Mouse (Mus musculus): Measurements from ENCODE around the gene Tbc1d5. TPM values are rescaled to one million over a fixed set of nuclear protein-coding genes. Genes with fewer than 3 reads are reported as not detected.

Tbc1d5 gene
- polyA plus RNA-seq, 1 experiment: 11.2 TPM

DNA sequence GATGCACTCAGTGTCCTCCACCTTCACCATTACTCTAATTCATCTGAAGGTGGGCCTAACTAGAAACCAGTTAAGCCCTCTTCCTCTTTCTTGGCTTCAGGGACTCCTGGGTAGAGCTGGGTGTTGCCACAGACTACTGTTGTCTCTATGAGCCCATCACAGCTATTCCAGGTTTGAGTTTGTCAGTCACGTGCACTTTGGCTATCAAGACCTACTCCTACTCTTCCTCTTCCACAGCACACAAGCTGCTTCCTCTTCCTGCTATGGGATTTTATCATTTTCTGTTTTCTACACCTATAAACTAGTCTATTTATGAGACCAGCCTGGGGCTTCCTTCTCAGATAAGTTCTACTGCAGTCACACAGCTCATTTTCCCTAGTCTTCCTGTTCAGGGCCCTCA lies 314.4 kb downstream of the Tbc1d5 start:
- no peak overlapping the region for H3K27ac ChIP-seq (ENCODE audit: insufficient read depth, low read depth, low read length)
- H3K36me3 ChIP-seq (ENCODE audit: control insufficient read depth, insufficient read depth, low read length): no peaks in the 10 kb centered on the region; the same call in 1 of the 2 replicates
- WGBS: 81% methylated on average over 1 of the region's 1 CpGs
- TF ChIP-seq POLR2A (IDR thresholded peaks at IDR 0.05; ENCODE audit: low read depth, low read length) (no peak), CTCF (conservative IDR thresholded peaks at IDR 0.05; ENCODE audit: insufficient read depth, insufficient read length, low read depth, low read length) (no peak)
- H3K4me3 ChIP-seq (ENCODE audit: insufficient read depth, low read depth, low read length): no peak overlapping the region
- DNase-seq: no peak
- no peaks in the 10 kb centered on the region for H3K4me1 ChIP-seq (ENCODE audit: control insufficient read depth, insufficient read depth, low read length)
- H3K27me3 ChIP-seq (replicated peaks; ENCODE audit: control insufficient read depth, insufficient read depth, low read length): no peaks in the 10 kb centered on the region

DNA sequence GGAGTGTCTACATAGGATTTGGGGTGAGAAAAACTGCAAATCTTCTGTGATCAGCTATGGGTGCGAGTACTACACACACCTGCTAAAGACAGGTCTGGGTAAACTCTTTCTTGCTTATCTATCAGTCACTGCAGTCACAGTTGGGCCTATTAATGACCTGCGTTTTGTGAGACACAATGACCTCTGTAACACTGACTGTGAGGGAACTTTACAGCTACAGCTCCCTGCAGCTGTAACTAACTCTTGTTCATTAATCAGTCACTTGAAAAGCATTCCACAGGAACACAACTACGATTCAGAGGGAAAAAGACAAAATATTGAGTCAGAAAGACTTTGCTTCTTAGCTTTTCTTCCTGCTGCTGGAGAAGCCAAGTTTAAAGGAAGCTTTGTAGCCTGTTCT lies 325.9 kb downstream of the Tbc1d5 start:
- no peak for TF ChIP-seq POLR2A (IDR thresholded peaks at IDR 0.05; ENCODE audit: low read depth, low read length)
- TF ChIP-seq CTCF (conservative IDR thresholded peaks at IDR 0.05; ENCODE audit: insufficient read depth, insufficient read length, low read depth, low read length): no peak
- WGBS: 36% methylated on average over 3 of the region's 3 CpGs
- Histone ChIP-seq H3K27me3 (replicated peaks; ENCODE audit: control insufficient read depth, insufficient read depth, low read length) (no peaks in the 10 kb centered on the region), H3K4me3 (ENCODE audit: insufficient read depth, low read depth, low read length) (no peak overlapping the region), H3K36me3 (ENCODE audit: control insufficient read depth, insufficient read depth, low read length) (no peaks in the 10 kb centered on the region), H3K4me1 (ENCODE audit: control insufficient read depth, insufficient read depth, low read length) (no peaks in the 10 kb centered on the region; the same call in 1 of the 2 replicates), H3K27ac (ENCODE audit: insufficient read depth, low read depth, low read length) (no peak overlapping the region)
- peak; percentile 22 for DNase-seq

DNA sequence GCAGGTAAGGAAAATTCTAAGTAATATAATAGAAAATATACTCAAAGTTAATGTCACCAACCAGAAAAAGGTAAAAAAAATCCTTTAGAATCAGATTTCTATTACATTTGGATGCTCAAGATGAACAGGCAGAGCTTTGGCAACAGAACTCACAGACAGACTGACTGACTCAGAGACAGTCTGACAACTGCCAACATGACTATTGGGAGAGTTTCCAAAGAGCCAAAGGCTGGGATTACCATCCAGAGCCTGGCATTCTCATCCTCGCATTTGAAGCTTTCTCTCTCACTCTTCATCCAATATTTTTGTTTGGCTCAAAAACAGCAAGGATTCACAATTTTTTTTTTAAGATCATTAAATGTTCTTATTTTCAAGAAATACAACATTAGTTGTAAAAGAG lies 327.8 kb downstream of the Tbc1d5 start:
- no peak overlapping the region for H3K27ac ChIP-seq (ENCODE audit: insufficient read depth, low read depth, low read length)
- no peak for TF ChIP-seq CTCF (conservative IDR thresholded peaks at IDR 0.05; ENCODE audit: insufficient read depth, insufficient read length, low read depth, low read length)
- no peak for TF ChIP-seq POLR2A (IDR thresholded peaks at IDR 0.05; ENCODE audit: low read depth, low read length)
- no peak overlapping the region for H3K4me3 ChIP-seq (ENCODE audit: insufficient read depth, low read depth, low read length)
- H3K27me3 ChIP-seq (replicated peaks; ENCODE audit: control insufficient read depth, insufficient read depth, low read length): no peaks in the 10 kb centered on the region
- DNase-seq: no peak
- H3K4me1 ChIP-seq (ENCODE audit: control insufficient read depth, insufficient read depth, low read length): no peaks in the 10 kb centered on the region; the same call in 1 of the 2 replicates
- no peaks in the 10 kb centered on the region for H3K36me3 ChIP-seq (ENCODE audit: control insufficient read depth, insufficient read depth, low read length)
- WGBS: 87% methylated on average over 1 of the region's 1 CpGs

DNA sequence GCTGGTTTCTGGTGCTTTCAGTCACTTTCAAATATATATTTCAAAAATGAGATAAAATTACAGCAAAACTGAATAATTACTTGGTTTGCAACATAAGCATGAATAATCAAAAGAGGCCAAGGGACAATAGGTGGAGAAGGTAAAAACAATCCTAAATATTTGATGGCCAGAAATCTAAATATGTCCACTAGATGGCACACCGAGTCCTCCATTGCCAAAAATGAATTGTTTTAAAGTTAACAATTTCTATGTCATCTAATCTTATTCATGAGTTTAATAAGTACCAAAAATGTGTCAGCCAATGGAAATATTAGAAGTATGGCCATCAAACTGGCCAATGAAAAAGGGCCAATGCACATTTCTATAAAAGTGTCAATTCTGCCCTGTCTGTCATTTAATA lies 365.1 kb downstream of the Tbc1d5 start:
- no peak for TF ChIP-seq POLR2A (IDR thresholded peaks at IDR 0.05; ENCODE audit: low read depth, low read length)
- peak; percentile 25; the same call in 1 of the 2 replicates for TF ChIP-seq CTCF (conservative IDR thresholded peaks at IDR 0.05; ENCODE audit: insufficient read depth, insufficient read length, low read depth, low read length)
- H3K36me3 ChIP-seq (ENCODE audit: control insufficient read depth, insufficient read depth, low read length): no peaks in the 10 kb centered on the region
- 38% methylated on average over 1 of the region's 1 CpGs for WGBS
- H3K27me3 ChIP-seq (replicated peaks; ENCODE audit: control insufficient read depth, insufficient read depth, low read length): no peaks in the 10 kb centered on the region
- no peak overlapping the region for H3K27ac ChIP-seq (ENCODE audit: insufficient read depth, low read depth, low read length)
- DNase-seq: peak; percentile 19
- H3K4me1 ChIP-seq (ENCODE audit: control insufficient read depth, insufficient read depth, low read length): no peaks in the 10 kb centered on the region
- H3K4me3 ChIP-seq (ENCODE audit: insufficient read depth, low read depth, low read length): no peak overlapping the region

DNA sequence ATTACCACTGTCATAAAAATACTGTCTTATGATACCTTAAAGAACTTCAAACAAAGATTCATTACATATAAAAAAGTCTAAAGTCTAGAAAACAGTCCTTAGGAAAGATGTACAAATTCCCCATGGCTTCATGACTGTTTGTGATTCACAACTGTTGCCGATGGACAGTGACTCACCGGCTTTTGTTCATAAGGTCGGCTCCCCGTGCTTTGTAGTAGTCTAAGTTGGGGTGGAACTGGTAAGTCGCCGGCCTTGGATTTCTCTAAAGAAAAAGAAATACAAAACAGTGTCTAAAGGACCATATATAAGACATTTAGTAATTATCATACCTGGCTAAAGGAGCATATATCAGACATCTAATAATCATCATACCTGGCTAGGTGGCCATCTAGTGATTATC lies 365.6 kb downstream of the Tbc1d5 start:
- no peaks in the 10 kb centered on the region for H3K27me3 ChIP-seq (replicated peaks; ENCODE audit: control insufficient read depth, insufficient read depth, low read length)
- no peak for DNase-seq
- no peak overlapping the region for H3K27ac ChIP-seq (ENCODE audit: insufficient read depth, low read depth, low read length)
- H3K4me3 ChIP-seq (ENCODE audit: insufficient read depth, low read depth, low read length): no peak overlapping the region
- no peaks in the 10 kb centered on the region for H3K36me3 ChIP-seq (ENCODE audit: control insufficient read depth, insufficient read depth, low read length)
- 89% methylated on average over 6 of the region's 6 CpGs for WGBS
- no peak for TF ChIP-seq POLR2A (IDR thresholded peaks at IDR 0.05; ENCODE audit: low read depth, low read length)
- no peak for TF ChIP-seq CTCF (conservative IDR thresholded peaks at IDR 0.05; ENCODE audit: insufficient read depth, insufficient read length, low read depth, low read length)
- no peaks in the 10 kb centered on the region for H3K4me1 ChIP-seq (ENCODE audit: control insufficient read depth, insufficient read depth, low read length)

DNA sequence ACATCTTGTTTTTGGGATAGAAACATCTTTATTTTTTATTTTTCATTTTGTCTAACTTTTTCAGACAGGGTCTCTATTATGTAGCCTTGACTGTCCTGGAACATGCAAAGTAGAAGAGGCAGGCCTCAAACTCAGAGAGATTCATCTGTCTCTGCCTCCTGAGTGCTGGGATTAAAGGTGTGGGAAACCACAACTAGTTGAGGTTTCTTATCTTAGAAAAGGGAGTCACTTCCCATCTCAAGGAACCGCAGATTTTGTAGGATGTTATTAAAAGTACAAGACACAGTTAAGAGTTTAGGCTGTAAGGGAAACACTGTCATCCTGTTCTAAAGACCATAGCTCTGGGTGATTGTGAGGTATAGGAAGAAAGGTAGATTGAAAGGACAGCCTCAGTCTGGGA lies 373.5 kb downstream of the Tbc1d5 start:
- H3K4me1 ChIP-seq (ENCODE audit: control insufficient read depth, insufficient read depth, low read length): no peaks in the 10 kb centered on the region
- DNase-seq: no peak
- no peak overlapping the region for H3K4me3 ChIP-seq (ENCODE audit: insufficient read depth, low read depth, low read length)
- H3K27me3 ChIP-seq (replicated peaks; ENCODE audit: control insufficient read depth, insufficient read depth, low read length): no peaks in the 10 kb centered on the region
- no peaks in the 10 kb centered on the region for H3K36me3 ChIP-seq (ENCODE audit: control insufficient read depth, insufficient read depth, low read length)
- WGBS: 94% methylated on average over 1 of the region's 1 CpGs
- no peak overlapping the region for H3K27ac ChIP-seq (ENCODE audit: insufficient read depth, low read depth, low read length)
- TF ChIP-seq CTCF (conservative IDR thresholded peaks at IDR 0.05; ENCODE audit: insufficient read depth, insufficient read length, low read depth, low read length) (no peak), POLR2A (IDR thresholded peaks at IDR 0.05; ENCODE audit: low read depth, low read length) (no peak)

DNA sequence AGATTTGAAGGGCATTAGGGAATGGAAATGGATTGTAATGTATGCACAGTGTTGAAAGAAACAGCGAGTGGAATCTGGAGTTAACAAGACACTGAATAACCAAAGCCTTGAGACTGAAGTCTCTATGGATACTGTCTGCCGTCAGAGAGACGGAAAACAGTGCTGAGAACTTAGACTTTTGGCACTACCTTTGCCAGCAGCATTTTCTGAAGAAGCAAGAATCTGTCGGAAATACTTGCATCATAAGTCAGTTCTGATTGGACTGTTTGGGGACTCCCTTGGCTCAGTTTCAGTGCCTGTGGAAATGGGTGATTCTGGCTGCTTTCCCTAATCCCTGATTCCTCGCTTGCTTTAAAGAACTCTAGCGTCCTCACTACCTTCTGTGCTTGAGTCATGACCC lies 375.9 kb downstream of the Tbc1d5 start:
- TF ChIP-seq CTCF (conservative IDR thresholded peaks at IDR 0.05; ENCODE audit: insufficient read depth, insufficient read length, low read depth, low read length): no peak
- TF ChIP-seq POLR2A (IDR thresholded peaks at IDR 0.05; ENCODE audit: low read depth, low read length): no peak
- Histone ChIP-seq H3K4me1 (ENCODE audit: control insufficient read depth, insufficient read depth, low read length) (no peaks in the 10 kb centered on the region), H3K27me3 (replicated peaks; ENCODE audit: control insufficient read depth, insufficient read depth, low read length) (no peaks in the 10 kb centered on the region), H3K27ac (ENCODE audit: insufficient read depth, low read depth, low read length) (no peak overlapping the region), H3K4me3 (ENCODE audit: insufficient read depth, low read depth, low read length) (no peak overlapping the region), H3K36me3 (ENCODE audit: control insufficient read depth, insufficient read depth, low read length) (no peaks in the 10 kb centered on the region; the same call in 1 of the 2 replicates)
- DNase-seq: no peak
- WGBS: 72% methylated on average over 6 of the region's 6 CpGs

Measured in kidney, adult 2 months (tissue).